Mouse (Mus musculus): Measurements from ENCODE around the gene Med6.

Med6 gene

DNA sequence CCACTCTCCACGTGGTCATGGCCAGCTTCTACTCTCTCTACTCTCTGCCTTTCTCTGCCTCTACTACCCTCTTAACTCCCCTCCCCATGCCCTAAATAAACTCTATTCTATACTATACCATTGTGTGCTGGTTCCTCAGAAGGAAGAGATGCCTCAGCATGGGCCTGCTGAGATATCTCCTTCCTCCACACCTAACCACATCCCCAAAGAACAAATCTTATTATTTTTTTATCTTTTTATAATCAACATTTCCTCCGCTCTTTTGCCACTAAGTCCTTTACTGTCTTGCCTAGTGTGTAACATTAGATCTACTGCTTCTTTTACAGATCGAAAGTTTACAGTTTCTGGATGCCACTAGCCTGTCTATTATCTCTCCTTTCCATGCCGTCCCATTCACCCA lies 47.6 kb downstream of the Med6 start:
- DNase-seq: no peak

DNA sequence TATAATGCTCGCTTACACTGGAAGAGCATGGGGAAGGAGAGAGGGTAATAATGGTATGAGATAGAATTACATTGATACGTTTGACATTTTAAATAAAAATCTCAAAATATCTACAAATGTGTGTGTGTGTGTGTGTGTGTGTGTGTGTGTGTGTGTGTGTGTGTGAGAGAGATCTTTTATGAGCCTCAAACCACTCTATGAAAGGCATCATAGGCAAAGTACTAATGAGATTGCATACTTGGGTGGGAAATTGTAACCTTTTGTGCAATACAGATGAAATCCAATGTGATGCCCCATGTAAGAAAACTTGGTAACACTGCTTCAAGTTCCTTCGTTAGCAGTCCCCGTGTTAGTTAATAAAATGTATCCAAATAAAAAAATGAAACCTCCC lies 61.8 kb downstream of the Med6 start:
- DNase-seq: no peak

DNA sequence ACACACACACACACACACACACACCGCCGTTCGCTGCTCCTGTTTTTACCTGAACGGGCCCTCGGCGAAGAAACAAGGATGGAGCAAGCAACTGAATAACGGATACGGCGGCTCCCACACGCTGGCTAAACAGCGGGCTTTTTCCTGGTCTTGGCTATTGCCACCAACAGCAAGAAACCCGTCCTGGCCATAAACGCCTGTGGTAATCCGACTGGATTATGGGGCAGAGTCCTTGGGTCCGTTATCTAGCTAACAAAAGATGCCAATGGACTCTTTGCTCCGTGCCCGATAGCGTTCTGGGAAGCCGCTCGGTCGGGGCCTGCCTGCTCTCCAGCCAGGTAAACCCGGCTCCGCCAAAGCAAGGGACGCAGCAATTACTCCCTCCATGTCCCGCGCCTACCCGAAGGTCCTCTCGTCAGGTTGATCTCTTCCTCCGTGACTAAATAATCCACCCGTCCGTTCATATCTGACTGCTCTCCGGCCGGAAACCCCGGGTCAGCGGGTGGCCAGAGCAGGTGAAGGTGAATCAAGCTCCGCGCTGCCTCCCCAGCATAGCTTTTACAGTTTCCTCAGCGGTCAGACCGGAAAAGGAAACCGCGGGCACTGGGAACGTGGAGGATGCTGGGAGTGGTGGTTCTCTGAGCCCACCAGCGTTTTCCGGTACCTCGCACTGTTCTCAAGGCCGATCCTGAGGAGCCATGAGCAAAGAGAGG lies 62.3 kb downstream of the Med6 start, which contains the start of the genes Gm20498 and Synj2bp:
Gene Gm20498 (minus strand): TSS at position 590 of the 713 bp plus-strand sequence.
Gene Synj2bp (minus strand): TSS at position 596 of the 713 bp plus-strand sequence.
- DNase-seq: peak; percentile 88

DNA sequence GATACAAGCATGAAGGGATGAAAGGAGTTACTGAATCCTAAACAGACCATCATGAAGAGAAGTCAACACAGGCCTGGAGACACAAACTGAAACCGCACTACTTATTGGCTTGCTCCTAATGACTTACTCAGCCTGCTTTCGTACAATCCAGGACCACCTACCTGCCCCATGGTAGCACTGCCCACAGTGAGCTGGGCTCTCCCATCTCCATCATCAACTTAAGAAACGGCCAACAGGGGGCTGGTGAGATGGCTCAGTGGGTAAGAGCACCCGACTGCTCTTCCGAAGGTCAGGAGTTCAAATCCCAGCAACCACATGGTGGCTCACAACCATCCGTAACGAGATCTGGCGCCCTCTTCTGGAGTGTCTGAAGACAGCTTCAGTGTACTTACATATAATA lies 64.2 kb downstream of the Med6 start:
- peak; percentile 9 for DNase-seq

Data from thymus, postnatal 14 days (tissue).